21 mouse cellular contexts compared by ENCODE assay signal in genomic region chr11:31892152-31892551, GRCm38 (mm10). TPM values are rescaled to one million over a fixed set of nuclear protein-coding genes. Genes with fewer than 3 reads are reported as not detected.
DNase-seq lines count a peak whose midpoint lies in the region; ATAC-seq lines count a peak whose summit lies in the region.
"Had no signal": no experiment of that assay in that cellular context is flagged by ENCODE, and none has a peak within 500 bp of the region (broad histone marks: within the 10 kb centered on the region; RNA-seq: fewer than 3 reads in every experiment).

No protein-coding gene starts in this region.

- H3K9me3 ChIP-seq in heart, embryonic 15.5 days (replicated peaks) = no peaks in the 10 kb centered on the region
- no peaks in the 10 kb centered on the region for H3K9me3 ChIP-seq in liver, embryonic 13.5 days (replicated peaks)
- H3K9me3 ChIP-seq in hindbrain, embryonic 10.5 days = no peaks in the 10 kb centered on the region
- H3K9me3 ChIP-seq: forebrain, embryonic 15.5 days; G1E; kidney, embryonic 15.5 days; lung, embryonic 15.5 days; neural tube, embryonic 12.5 days had no signal

- peaks cover 27% of the 10 kb centered on the region for H3K4me1 ChIP-seq in heart, embryonic 15.5 days (replicated peaks)
- H3K4me1 ChIP-seq in liver, embryonic 13.5 days (replicated peaks) = peaks cover 79% of the 10 kb centered on the region
- no peaks in the 10 kb centered on the region for H3K4me1 ChIP-seq in hindbrain, embryonic 10.5 days (replicated peaks)
- H3K4me1 ChIP-seq: forebrain, embryonic 15.5 days; neural tube, embryonic 12.5 days had no signal

- DNase-seq in heart, postnatal 4 days = no peak
- DNase-seq in liver, embryonic 13.5 days = no peak
- DNase-seq in liver = no peak
- DNase-seq in hindbrain, embryonic 10.5 days (ENCODE audit: low spot score) = no peak
- no peak for DNase-seq in adrenal gland, adult (ENCODE audit: inconsistent age in 2 of 2, low spot score in 1 of 2)
- DNase-seq: cerebellum, adult 18-20 months; cerebellum, postnatal 25 days; embryo, embryonic 11 days; right cerebral cortex, adult 18-20 months had no signal

- WGBS in heart, embryonic 15.5 days = 31% methylated on average over 3 of the region's 3 CpGs
- 29% methylated on average over 3 of the region's 3 CpGs for WGBS in liver, embryonic 13.5 days (ENCODE audit: insufficient replicate concordance)
- 67% methylated on average over 3 of the region's 3 CpGs for WGBS in hindbrain, embryonic 10.5 days

- no peak overlapping the region for H3K4me3 ChIP-seq in heart, embryonic 15.5 days
- no peak overlapping the region for H3K4me3 ChIP-seq in liver, embryonic 13.5 days (replicated peaks)
- H3K4me3 ChIP-seq in hindbrain, embryonic 10.5 days = no peak overlapping the region
- H3K4me3 ChIP-seq: forebrain, embryonic 15.5 days; kidney, embryonic 15.5 days; lung, embryonic 15.5 days; neural tube, embryonic 12.5 days had no signal

- H3K27me3 ChIP-seq in heart, embryonic 15.5 days = no peaks in the 10 kb centered on the region
- H3K27me3 ChIP-seq in liver, embryonic 13.5 days = no peaks in the 10 kb centered on the region
- no peaks in the 10 kb centered on the region for H3K27me3 ChIP-seq in hindbrain, embryonic 10.5 days (ENCODE audit: insufficient read depth, poor library complexity, severe bottlenecking)
- H3K27me3 ChIP-seq: forebrain, embryonic 15.5 days; kidney, embryonic 15.5 days; lung, embryonic 15.5 days; neural tube, embryonic 12.5 days had no signal

- no peak for ATAC-seq in heart, embryonic 15.5 days (replicated peaks; ENCODE audit: insufficient number of reproducible peaks, insufficient read depth, low FRiP score, low read depth)
- ATAC-seq in liver, embryonic 13.5 days (ENCODE audit: low read depth) = no peak
- ATAC-seq in CD4-positive, CD25-positive, alpha-beta regulatory T cell, adult 4 months = peak; percentile 84
- ATAC-seq in activated CD4-positive, CD25-positive, alpha-beta regulatory T cell, adult 4 months = peak; percentile 65
- ATAC-seq: forebrain, embryonic 15.5 days; intestine, embryonic 16.5 days had no signal

- H3K36me3 ChIP-seq in heart, embryonic 15.5 days = peaks cover 4% of the 10 kb centered on the region; the same call in 1 of the 2 replicates
- peaks cover 71% of the 10 kb centered on the region for H3K36me3 ChIP-seq in liver, embryonic 13.5 days
- H3K36me3 ChIP-seq in hindbrain, embryonic 10.5 days = 0 out of 2 replicates have a peak, but pooled peaks cover 4% of the 10 kb centered on the region
- H3K36me3 ChIP-seq: lung, embryonic 15.5 days; neural tube, embryonic 12.5 days had no signal

- H3K4me2 ChIP-seq in heart, embryonic 15.5 days = no peak overlapping the region
- no peak overlapping the region for H3K4me2 ChIP-seq in liver, embryonic 13.5 days
- H3K4me2 ChIP-seq: forebrain, embryonic 15.5 days; hindbrain, embryonic 14.5 days; kidney, embryonic 15.5 days; lung, embryonic 15.5 days; midbrain, embryonic 11.5 days; neural tube, embryonic 12.5 days had no signal

- H3K27ac ChIP-seq in heart, embryonic 15.5 days = peak overlapping the region; percentile 31
- peak overlapping the region; percentile 51; the same call in 1 of the 2 replicates for H3K27ac ChIP-seq in liver, embryonic 13.5 days
- no peak overlapping the region for H3K27ac ChIP-seq in hindbrain, embryonic 10.5 days
- H3K27ac ChIP-seq: forebrain, embryonic 15.5 days; hindbrain, embryonic 14.5 days; kidney, embryonic 15.5 days; lung, embryonic 15.5 days; neural tube, embryonic 12.5 days; stomach, postnatal 0 days had no signal

- no peak overlapping the region for H3K9ac ChIP-seq in heart, embryonic 15.5 days
- H3K9ac ChIP-seq in liver, embryonic 13.5 days = peak overlapping the region; percentile 26; the same call in 1 of the 2 replicates
- H3K9ac ChIP-seq: forebrain, embryonic 15.5 days; hindbrain, embryonic 14.5 days; kidney, embryonic 15.5 days; lung, embryonic 15.5 days; neural tube, embryonic 12.5 days had no signal

RNA-seq across cellular contexts. Expression of gene Cpeb4, which starts 20.1 kb away (rescaled TPM):
- 5.9 and 6.4 TPM in 2 replicates for polyA plus RNA-seq in heart, embryonic 15.5 days (2015; fragmentation: Nextera tagmentation; extraction: Ambion mirVana)
- total RNA-seq in heart, postnatal 4 days (2021) = 10 to 100 TPM; 63.1 to 71.0 TPM
- polyA plus RNA-seq in liver, embryonic 13.5 days (2015; fragmentation: Nextera tagmentation; extraction: Ambion mirVana) = 14.3 and 21.6 TPM in 2 replicates
- 1 to 10 TPM; 5.8 to 7.2 TPM for polyA plus RNA-seq in CD4-positive, CD25-positive, alpha-beta regulatory T cell, adult 4 months (2017; shearing (Covaris generic))
- 1 to 10 TPM; 6.7 to 8.7 TPM for polyA plus RNA-seq in activated CD4-positive, CD25-positive, alpha-beta regulatory T cell, adult 4 months (2017; shearing (Covaris generic))
- 5.4 and 6.0 TPM in 2 replicates for polyA plus RNA-seq in hindbrain, embryonic 10.5 days (2016; fragmentation: Nextera tagmentation; extraction: Ambion mirVana)

Comparison
In these comparisons a context has a peak if more than half of its experiments do, and no peak if none do; other contexts are left out.
1. ATAC-seq: peak in CD4-positive, CD25-positive, alpha-beta regulatory T cell, adult 4 months (single experiment) and activated CD4-positive, CD25-positive, alpha-beta regulatory T cell, adult 4 months (single experiment); none in heart, embryonic 15.5 days (single experiment) and liver, embryonic 13.5 days (single experiment).